ENCODE assay signal across 8 mouse cellular contexts in the genomic region with DNA sequence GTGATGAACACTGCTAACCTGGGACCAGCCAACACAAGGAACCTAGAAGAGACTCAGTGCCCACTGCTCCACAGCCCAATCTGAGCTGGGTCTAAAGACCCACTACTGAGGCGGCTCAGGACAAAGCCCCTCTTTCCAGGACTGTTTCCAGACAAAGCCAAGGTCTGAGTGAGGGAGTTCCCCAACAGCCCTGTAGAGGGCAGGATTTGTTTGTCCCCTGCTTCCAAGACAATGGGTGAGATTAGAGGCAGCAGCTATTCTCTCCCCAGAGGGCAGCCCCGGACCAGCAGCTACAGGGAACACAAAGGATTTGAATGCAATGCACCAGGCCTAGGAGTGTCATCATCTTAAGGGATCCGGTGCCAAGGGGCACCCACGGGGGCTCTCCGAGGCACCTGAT. TPM values are rescaled to one million over a fixed set of nuclear protein-coding genes. Genes with fewer than 3 reads are reported as not detected.
A peak's percentile ranks its signal among the peaks of the same experiment; 100 is the strongest.
DNase-seq lines count a peak whose midpoint lies in the region; ATAC-seq lines count a peak whose summit lies in the region.

No protein-coding gene starts in this region.

- H3K9me3 ChIP-seq in midbrain, embryonic 11.5 days (ENCODE audit: control insufficient read depth, low read length): no peaks in the 10 kb centered on the region
- no peaks in the 10 kb centered on the region for H3K9me3 ChIP-seq in midbrain, embryonic 15.5 days
- no peaks in the 10 kb centered on the region for H3K9me3 ChIP-seq in forebrain, embryonic 10.5 days
- H3K9me3 ChIP-seq in hindbrain, embryonic 10.5 days: no peaks in the 10 kb centered on the region

- peak overlapping the region; percentile 37; the same call in 1 of the 2 replicates for H3K9ac ChIP-seq in midbrain, embryonic 11.5 days (ENCODE audit: low read length)
- no peak overlapping the region; the same call in 1 of the 2 replicates for H3K9ac ChIP-seq in midbrain, embryonic 15.5 days

- 28% methylated on average over 5 of the region's 5 CpGs for WGBS in midbrain, embryonic 11.5 days
- WGBS in midbrain, embryonic 15.5 days: 19% methylated on average over 5 of the region's 5 CpGs
- WGBS in forebrain, embryonic 10.5 days: 32% methylated on average over 5 of the region's 5 CpGs
- 29% methylated on average over 5 of the region's 5 CpGs for WGBS in hindbrain, embryonic 10.5 days

- no peaks in the 10 kb centered on the region for H3K27me3 ChIP-seq in midbrain, embryonic 11.5 days (ENCODE audit: control insufficient read depth, insufficient read depth, low read length)
- no peaks in the 10 kb centered on the region for H3K27me3 ChIP-seq in midbrain, embryonic 15.5 days (replicated peaks)
- no peaks in the 10 kb centered on the region for H3K27me3 ChIP-seq in forebrain, embryonic 10.5 days (ENCODE audit: poor library complexity, severe bottlenecking)
- H3K27me3 ChIP-seq in hindbrain, embryonic 10.5 days (ENCODE audit: insufficient read depth, poor library complexity, severe bottlenecking): no peaks in the 10 kb centered on the region

- DNase-seq in midbrain, embryonic 11.5 days (ENCODE audit: low spot score, missing footprints): peak; percentile 96
- DNase-seq in adrenal gland, postnatal 36 days: peak; percentile 73 to 77
- peak; percentile 68 for DNase-seq in forebrain, embryonic 10.5 days (ENCODE audit: extremely low spot score, low spot score)
- peak; percentile 83 for DNase-seq in hindbrain, embryonic 10.5 days (ENCODE audit: low spot score)
- peak; percentile 24 to 49 for DNase-seq in layer of hippocampus, postnatal 14 days (ENCODE audit: low spot score in 2 of 2)
- DNase-seq in thymus, postnatal 25 days: peak; percentile 44

- H3K4me1 ChIP-seq in midbrain, embryonic 11.5 days (ENCODE audit: control insufficient read depth, insufficient read depth, low read length): no peaks in the 10 kb centered on the region; the same call in 1 of the 2 replicates
- H3K4me1 ChIP-seq in midbrain, embryonic 15.5 days: peaks cover 13% of the 10 kb centered on the region; the same call in 1 of the 2 replicates
- H3K4me1 ChIP-seq in forebrain, embryonic 10.5 days: peaks cover 26% of the 10 kb centered on the region
- peaks cover 18% of the 10 kb centered on the region for H3K4me1 ChIP-seq in hindbrain, embryonic 10.5 days (replicated peaks)

- peak; percentile 90 for ATAC-seq in midbrain, embryonic 11.5 days (ENCODE audit: low FRiP score)
- ATAC-seq in midbrain, embryonic 15.5 days (replicated peaks): no peak
- peak; percentile 82 for ATAC-seq in megakaryocyte progenitor cell, adult 5-6 weeks (replicated peaks; ENCODE audit: poor library complexity)

- peaks cover 10% of the 10 kb centered on the region for H3K36me3 ChIP-seq in midbrain, embryonic 11.5 days (ENCODE audit: control insufficient read depth, insufficient read depth, low read length)
- H3K36me3 ChIP-seq in midbrain, embryonic 15.5 days (replicated peaks): peaks cover 11% of the 10 kb centered on the region
- peaks cover 22% of the 10 kb centered on the region for H3K36me3 ChIP-seq in forebrain, embryonic 10.5 days (replicated peaks)
- H3K36me3 ChIP-seq in hindbrain, embryonic 10.5 days: peaks cover 31% of the 10 kb centered on the region

- H3K4me2 ChIP-seq in midbrain, embryonic 11.5 days: no peak overlapping the region
- H3K4me2 ChIP-seq in midbrain, embryonic 15.5 days: no peak overlapping the region

- no peak overlapping the region for H3K4me3 ChIP-seq in midbrain, embryonic 11.5 days (ENCODE audit: low read depth, low read length)
- H3K4me3 ChIP-seq in midbrain, embryonic 15.5 days: no peak overlapping the region
- no peak overlapping the region for H3K4me3 ChIP-seq in forebrain, embryonic 10.5 days
- H3K4me3 ChIP-seq in hindbrain, embryonic 10.5 days: no peak overlapping the region

- no peak overlapping the region for H3K27ac ChIP-seq in midbrain, embryonic 11.5 days (ENCODE audit: low read depth, low read length)
- no peak overlapping the region for H3K27ac ChIP-seq in midbrain, embryonic 15.5 days
- peak overlapping the region; percentile 83 for H3K27ac ChIP-seq in forebrain, embryonic 10.5 days
- H3K27ac ChIP-seq in hindbrain, embryonic 10.5 days: peak overlapping the region; percentile 85

RNA-seq across cellular contexts. Expression of gene Akap1, which starts 15.8 kb away (rescaled TPM):
- 13.0 and 13.6 TPM in 2 replicates for polyA plus RNA-seq in midbrain, embryonic 11.5 days (2014; fragmentation: Nextera tagmentation; extraction: Ambion mirVana)
- polyA plus RNA-seq in midbrain, embryonic 15.5 days (2015; fragmentation: Nextera tagmentation; extraction: Ambion mirVana): 34.9 and 35.4 TPM in 2 replicates
- total RNA-seq in adrenal gland, postnatal 36 days (2021): 100 to 1,000 TPM; 107 to 114 TPM
- 16.6 and 19.2 TPM in 2 replicates for polyA plus RNA-seq in forebrain, embryonic 10.5 days (2016; fragmentation: Nextera tagmentation; extraction: Ambion mirVana)
- polyA plus RNA-seq in hindbrain, embryonic 10.5 days (2016; fragmentation: Nextera tagmentation; extraction: Ambion mirVana): 17.7 and 19.6 TPM in 2 replicates
- total RNA-seq in layer of hippocampus, postnatal 14 days (2021): 10 to 100 TPM; 38.9 to 39.8 TPM
- total RNA-seq in megakaryocyte progenitor cell, adult 5-6 weeks (2015): 8.9 and 9.5 TPM in 2 replicates
- 22.4 and 24.0 TPM in 2 replicates for total RNA-seq in megakaryocyte progenitor cell, adult 5-6 weeks (2017)

Comparison
In these comparisons a context has a peak if more than half of its experiments do, and no peak if none do; other contexts are left out.
1. DNase-seq: peak in every context shown above with its lines; median percentile 96 in midbrain, embryonic 11.5 days; 83 in hindbrain, embryonic 10.5 days; 75 in adrenal gland, postnatal 36 days; 68 in forebrain, embryonic 10.5 days; 44 in thymus, postnatal 25 days; 36 in layer of hippocampus, postnatal 14 days.
2. H3K27ac ChIP-seq: peak in forebrain, embryonic 10.5 days (single experiment) and hindbrain, embryonic 10.5 days (single experiment); none in midbrain, embryonic 11.5 days (single experiment) and midbrain, embryonic 15.5 days (single experiment).